Mouse (Mus musculus): Measurements from ENCODE around the gene Mical3. TPM values are rescaled to one million over a fixed set of nuclear protein-coding genes. Genes with fewer than 3 reads are reported as not detected.

Mical3 gene
- 63.6 and 64.3 TPM in 2 replicates for polyA plus RNA-seq (2012; rRNA removed)

DNA sequence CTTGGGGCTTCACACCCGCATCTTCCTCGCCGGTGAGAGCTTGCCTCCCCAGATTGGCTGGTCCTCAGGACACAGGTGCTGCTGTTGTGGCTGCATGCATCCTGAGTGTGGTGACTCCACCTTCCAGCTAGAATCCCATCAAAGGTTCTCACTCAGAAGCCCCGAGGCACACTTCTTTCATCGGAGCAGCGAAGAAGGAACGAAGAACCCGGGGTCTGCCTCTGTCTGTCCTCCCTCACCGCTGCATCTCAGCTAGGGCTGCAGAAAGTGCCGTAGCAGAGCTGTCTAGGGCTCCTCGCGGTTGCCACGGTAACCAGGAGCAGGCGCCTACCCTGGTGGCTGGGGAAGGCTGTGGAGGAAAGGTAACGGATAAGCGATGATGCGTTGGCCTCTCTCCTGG, at the start of gene Mical3:
Gene Mical3, minus strand, starts transcription at position 227 of the 400 bp plus-strand sequence.
- peak in 1 of 2 experiments; percentile 79 for DNase-seq (ENCODE audit: extremely low spot score in 1 of 2, low spot score in 1 of 2)

DNA sequence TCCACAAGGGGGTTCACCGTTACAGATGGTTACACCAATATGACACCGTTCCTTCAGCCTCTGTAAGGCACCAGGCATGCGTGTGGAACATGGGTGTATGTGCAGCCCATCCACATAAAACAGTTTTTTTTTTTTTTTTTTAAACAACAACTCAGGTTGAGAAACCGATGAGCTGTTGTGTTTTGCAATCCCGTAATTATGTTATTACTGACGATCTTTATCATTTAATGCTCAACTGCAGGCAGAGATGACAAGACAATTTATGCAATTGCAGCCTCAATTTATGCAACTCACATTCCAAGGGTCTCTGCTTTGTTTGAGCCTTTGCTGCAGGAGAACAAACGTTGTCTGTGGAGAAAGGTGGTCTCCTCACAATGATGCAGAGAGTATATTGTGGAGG, 49.0 kb upstream of the Mical3 start:
- DNase-seq (ENCODE audit: extremely low spot score in 1 of 2, low spot score in 1 of 2), result no peak

DNA sequence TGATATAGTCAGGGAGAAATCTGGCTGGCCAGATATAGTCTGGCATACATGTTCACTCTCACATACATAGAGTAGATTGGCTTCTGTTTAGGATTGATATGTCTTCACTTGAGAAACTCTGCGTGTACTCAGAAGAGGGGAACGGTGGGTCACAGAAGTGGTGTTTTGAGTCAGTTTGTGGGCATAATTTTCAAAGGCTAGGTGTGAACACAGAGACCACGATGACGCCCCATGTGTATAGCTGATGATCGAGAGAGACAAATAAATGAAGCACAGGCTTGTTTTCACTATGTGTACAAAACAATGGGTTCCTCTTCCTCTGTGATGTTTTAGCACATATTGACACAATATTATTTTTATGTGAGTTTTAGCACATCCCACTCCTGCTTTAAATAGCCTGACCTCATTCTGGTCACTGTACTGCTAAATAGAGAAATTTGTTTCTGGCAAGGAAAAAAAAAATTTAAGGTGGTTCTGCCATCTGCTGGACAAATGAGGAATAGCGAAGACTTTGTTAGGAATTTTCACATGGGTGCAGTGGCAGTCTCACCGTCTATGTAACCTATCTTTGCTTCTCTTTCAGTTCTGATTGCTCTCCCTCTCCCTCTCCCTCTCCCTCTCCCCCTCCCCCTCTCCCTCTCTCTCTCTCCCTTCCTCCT, 48.0 kb upstream of the Mical3 start:
- peak in 1 of 2 experiments; percentile 95 for DNase-seq (ENCODE audit: extremely low spot score in 1 of 2, low spot score in 1 of 2)

DNA sequence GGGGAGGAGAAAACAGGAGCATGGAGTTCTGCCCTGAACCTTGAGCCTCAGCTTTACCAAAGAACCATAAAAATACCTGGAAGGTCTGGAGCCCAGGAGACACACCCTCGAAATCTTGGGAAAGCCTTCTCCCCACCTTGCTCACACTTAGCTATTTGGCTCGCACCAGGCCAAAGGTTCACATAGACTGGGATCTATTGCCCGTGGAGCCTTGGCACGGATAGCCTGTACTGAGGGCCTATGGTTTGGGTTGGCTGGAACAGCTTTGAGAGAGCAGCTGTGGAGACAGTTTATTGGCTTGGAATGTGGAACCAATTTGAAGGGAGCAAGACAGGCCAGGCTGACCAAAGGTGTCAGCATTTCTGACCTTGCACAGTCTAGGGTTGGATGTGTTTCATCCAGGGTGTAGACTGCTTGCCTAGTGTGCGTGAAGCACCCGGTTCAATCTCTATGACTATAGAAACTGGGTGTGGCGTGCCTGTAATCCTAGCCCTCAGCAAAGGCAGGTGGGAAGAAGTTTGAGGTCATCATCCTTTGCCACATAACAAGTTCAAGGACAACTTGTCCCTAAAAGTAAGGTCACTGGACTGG, 46.4 kb upstream of the Mical3 start:
- DNase-seq (ENCODE audit: extremely low spot score in 1 of 2, low spot score in 1 of 2), result no peak

DNA sequence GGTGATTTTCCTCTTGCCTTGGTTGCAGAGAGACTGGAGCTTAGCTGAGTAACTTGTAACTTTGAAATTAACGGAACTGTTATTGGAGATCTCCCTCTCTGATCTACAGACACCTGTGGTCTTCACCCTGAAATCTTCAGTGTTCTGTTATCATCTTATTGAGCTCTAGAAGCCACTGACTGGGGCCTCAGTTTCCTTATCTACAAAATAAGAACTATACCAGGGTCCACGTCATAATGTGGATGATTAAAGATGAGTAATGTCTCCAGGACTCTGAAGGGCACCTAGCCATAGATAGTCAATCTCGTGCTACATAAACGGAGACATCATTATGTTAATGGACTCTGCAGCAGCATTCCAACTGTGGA, 45.9 kb upstream of the Mical3 start:
- DNase-seq (ENCODE audit: extremely low spot score in 1 of 2, low spot score in 1 of 2), result no peak

DNA sequence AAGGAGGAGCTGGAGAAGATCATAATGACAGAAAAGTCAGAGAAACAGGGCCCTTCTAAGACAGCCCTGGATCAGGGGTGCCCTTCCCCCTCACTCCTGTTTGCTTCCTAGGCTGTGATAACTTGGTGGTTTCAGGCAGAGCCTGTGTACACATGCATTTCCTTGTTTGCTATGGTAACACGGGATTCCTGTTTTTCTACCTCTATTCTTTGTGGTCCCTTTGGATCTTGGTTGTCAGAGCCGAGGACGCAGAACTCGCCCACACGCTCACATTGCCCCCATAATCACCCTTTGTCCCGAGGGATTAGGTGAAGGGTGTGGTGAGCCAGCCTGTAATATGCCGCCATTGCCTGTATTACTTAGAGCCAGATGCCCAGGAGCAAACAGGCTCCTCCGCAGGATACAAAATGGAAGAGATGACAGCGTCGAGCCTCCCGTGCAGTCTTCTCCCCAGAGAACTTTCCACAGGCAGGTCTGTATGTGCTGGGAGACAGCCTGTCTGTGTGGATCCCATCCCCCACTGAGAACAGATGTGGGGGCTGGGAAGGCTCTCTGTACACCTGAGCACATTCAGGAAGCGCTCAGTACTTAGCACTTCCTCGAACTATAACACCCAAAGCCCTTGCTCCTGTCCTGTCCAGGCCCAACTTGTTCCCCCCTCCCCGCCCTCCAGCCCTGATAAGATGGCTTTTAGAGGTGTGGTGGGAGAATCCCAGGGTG, 45.4 kb upstream of the Mical3 start:
- no peak for DNase-seq (ENCODE audit: extremely low spot score in 1 of 2, low spot score in 1 of 2)

DNA sequence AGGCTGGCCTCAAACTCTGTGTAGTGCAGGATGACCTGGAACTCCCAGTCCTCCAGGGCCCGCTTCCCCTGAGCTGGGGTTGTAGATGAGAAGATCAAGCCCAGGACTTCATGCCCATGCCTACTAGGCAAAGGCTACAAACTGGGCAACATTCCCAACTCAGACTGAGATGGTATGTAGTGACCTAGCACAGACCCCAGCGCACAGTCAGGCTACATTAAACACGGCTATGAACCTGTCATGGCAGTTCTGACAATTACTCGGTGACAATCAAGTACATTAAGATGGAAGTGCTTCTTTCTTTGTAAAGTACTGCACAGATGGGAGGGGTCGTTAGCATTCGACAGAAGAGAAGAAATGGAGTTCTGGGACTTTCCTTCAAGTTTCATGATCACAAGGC, 44.0 kb upstream of the Mical3 start:
- DNase-seq (ENCODE audit: extremely low spot score in 1 of 2, low spot score in 1 of 2), result no peak

DNA sequence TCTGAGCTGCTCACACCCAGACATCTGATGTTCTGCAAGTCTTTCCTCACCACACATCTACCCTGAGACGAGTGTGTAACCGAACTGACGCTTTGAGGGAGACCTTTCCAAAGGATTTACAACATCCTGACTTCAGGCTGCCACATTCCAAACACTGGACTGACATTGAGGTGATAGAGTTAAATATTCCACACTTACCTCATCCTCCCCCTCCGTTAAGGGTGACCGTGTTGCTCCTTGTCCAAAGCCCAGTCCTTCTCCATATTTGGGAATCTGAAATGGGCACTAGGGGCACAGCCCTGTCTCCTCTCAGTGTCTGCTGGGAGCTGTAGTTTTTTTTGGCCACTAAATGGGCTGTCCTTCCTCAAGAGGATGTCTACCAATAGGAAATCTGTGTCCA, 42.7 kb upstream of the Mical3 start:
- no peak for DNase-seq (ENCODE audit: extremely low spot score in 1 of 2, low spot score in 1 of 2)

DNA sequence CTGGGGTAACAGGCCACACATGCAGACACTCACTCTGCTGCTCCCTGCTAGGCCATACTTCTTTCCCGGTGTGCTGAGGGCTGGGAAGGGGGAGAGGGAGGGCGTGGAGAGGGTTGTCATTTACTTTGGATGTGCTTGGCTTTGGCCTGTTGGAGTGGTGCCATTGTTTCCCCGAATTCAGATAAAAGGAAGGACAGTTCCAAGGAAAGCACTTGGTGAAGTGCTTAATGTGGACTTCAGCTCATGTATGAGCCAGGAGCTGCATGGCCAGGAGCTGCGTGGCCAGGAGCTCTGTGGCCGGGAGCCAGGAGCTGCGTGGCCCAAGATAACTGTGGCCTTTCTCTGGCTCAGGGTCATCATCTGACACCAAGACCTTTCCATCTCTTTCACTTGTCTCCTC, 40.3 kb upstream of the Mical3 start:
- DNase-seq (ENCODE audit: extremely low spot score in 1 of 2, low spot score in 1 of 2), result no peak

DNA sequence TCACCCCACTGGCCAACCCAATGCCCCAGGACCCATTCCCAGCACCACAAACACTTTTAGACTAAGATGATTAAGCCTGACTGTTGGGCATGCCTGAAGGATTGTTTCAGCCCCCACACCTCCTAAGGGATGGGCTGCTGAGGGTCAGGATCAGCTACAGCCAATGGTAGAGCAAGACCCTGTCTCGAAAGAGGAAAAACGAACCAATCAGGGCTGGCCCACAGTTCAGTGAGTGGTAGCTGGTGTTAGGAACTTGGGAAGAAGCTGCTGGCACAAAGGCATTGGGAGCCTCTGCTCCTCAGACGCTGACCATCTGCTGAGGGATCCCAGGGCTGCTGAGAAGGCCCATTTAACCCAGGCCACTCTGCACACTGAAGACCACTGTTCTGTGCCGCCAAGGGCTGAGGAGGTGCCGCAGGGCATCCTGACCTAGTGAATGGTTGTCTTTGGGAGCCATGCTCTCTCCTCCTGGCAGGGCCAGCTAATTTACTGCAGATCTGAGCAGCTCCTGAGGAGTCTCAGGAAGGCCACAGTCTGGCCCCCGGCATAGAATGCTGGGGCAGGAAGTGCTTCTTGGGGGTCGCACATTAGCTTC, 36.7 kb upstream of the Mical3 start:
- DNase-seq (ENCODE audit: extremely low spot score in 1 of 2, low spot score in 1 of 2), result no peak

DNA sequence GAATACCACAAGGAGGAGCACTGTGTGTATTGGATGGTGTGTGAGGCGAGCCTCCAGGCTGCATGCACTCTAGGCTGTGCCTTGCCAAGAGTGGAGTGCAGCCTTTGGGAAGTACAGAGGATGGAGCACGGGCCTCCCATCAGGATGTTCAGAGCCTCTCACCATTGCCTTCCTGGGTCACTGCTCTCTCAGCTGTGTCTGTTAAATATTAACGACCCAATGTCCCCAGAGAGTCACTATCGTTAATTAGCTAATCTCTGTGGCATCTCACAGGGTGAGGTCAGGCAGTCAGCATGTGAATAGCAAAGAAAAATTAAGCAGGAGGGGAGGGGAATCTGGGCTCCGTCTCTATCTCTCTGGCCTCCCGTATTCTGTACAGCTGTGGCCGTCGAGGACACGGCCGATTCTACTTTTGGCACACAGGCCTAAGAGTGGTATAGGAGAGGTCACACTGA, 35.3 kb upstream of the Mical3 start:
- no peak for DNase-seq (ENCODE audit: extremely low spot score in 1 of 2, low spot score in 1 of 2)

DNA sequence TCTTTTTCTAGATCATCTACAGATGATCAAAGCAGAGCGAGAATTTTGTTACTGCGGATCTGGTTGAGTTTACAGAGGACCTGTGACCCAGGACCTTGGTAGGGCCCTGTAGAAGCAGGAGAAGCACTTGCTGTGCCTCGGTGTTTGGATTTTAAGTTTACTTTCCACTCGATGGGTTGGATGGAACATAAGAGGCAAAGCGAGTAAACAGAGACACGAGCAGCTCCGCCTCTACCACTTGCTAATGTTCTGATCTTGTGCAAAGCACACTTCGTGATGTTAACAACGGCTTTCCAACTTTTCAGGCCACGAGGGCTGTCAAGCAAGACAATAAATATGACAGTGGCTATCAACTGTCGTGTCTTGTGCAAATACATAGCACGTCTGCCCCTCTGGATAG, 31.8 kb upstream of the Mical3 start:
- DNase-seq (ENCODE audit: extremely low spot score in 1 of 2, low spot score in 1 of 2), result no peak

DNA sequence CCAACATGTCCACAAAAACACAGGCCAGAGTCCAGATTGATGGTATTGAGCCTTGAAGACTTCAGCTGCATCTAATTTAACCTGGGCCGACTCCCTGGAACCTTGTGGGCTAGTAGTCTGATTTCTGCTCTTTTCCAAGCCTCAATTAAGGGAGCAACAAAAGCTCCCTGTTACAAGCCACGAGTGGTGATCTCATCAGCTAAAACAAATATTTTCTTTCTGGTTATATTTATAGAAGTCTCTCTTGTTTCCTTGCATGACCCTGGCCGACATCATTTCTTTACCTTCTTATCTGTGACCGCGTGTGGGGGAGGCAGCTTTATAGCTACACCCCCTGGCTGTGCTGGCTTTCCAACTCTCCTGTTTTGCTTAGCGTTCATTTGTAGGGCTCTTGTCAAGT, 29.3 kb upstream of the Mical3 start:
- no peak for DNase-seq (ENCODE audit: extremely low spot score in 1 of 2, low spot score in 1 of 2)

DNA sequence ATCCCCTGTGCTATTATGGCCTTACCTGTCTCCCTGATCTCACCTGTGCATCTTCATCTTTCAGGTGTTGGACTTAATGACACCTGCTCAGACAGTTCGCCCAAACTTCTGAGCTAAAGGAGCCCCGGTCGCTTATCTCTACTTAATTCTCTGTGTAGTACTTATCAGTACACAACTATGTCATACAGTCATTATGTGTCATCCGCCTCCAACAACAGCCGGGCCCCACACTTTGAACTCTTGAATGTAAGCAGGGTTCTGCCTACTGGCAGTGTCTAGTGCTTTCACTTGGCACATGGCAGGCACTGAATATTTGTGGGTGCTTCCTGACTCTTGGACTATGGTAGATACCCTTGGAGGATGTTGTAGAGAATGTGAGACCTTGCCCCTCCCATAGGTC, 28.8 kb upstream of the Mical3 start:
- DNase-seq (ENCODE audit: extremely low spot score in 1 of 2, low spot score in 1 of 2), result no peak

DNA sequence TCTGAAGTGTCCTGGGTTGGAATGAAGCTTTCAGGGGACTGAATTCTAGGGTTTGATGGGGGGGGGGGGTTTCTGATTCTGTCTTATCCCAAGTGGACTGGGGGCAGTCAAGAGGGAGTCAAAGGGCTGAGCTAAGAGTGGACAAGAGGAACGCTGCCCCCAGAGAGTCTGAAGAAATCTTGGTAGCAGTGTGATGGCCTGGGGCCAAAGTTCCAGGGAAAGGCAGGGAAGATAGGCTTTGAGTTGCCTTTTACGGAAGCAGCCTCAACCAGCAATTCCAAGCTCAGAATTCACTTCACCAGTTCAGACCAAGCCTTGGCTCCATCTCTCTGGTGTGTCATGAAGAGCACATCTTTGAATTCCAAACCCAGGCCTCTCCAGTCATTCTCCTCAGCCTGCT, 25.2 kb upstream of the Mical3 start:
- DNase-seq (ENCODE audit: extremely low spot score in 1 of 2, low spot score in 1 of 2), result no peak

DNA sequence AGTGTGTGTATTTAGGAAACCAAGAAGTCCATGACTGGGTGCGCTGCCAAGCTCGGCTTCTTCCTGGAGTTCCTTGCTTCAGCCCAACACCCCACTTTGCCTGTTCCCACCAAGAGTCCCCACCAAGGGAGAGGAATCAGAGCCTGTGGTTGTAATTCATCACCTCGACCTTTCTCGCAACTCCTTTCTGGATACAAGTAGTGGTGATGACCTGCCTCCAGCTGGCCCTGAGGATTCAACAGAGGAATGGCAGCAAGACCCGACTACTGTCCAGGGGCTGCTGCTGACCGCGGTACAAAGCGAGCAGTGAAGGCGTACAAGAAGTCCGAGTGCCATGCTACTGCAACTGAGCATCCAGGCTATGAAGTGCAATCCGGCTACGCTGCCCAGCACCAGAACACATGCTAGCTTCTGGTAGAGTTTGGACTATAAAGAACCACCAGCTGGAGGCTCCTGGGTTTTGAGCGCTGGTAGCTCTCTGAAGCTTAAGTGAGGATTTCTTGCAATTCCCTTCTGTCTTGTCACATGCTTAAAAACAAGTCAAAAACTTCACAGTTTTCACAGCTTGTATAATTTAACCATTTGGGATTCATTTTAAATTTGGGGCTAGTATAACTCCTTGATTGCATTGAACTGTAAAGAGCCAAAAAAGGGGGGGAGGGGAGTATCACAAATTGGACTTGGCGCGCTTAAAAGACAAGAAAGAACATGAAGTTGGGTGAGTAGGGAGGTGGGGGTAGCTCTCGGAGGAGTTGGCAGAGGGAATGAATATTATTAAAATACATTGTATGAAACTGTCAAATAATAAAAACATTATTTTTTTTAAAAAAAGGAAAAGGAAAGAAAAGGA, 23.9 kb upstream of the Mical3 start:
- peak; percentile 29 to 48 for DNase-seq (ENCODE audit: extremely low spot score in 1 of 2, low spot score in 1 of 2)

DNA sequence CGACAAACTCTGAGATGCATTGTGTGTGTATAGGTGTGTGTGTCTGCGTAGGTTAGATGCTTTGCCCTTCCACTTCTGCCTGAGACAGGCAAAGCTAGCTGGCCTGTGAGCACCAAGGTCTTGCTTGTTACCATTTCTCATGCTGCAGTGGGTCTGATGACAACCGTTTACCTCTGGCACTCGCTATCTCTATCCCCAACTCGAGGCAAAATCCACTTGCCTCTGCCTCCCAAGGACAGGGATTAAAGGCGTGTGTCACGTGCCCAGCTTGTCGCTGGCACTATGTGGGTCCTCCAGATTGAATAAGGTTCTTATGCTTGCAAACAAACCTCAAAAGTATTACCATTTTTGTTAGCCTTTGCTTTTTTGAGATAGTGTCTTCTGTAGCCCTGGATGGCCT, 22.4 kb upstream of the Mical3 start:
- no peak for DNase-seq (ENCODE audit: extremely low spot score in 1 of 2, low spot score in 1 of 2)

DNA sequence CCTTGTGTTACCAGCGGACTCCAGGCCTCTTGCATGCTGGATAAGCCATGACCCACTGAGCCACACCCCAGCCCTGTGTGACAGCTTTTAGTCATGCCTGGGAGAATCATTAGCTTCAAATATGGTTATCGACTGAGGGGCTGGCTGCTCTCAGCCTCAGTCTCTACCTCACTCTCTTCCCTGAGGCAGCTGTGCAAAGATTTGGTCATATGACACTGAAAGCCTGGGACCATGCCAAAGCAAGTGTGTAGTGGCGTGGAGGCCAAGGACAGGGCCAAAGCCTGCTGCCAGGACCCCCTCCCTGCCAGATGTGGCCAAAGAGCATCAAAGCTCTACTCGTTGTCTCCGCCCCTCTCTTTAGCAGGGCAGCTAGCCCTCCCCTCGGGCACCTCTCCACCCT, 20.9 kb upstream of the Mical3 start:
- DNase-seq (ENCODE audit: extremely low spot score in 1 of 2, low spot score in 1 of 2), result no peak

DNA sequence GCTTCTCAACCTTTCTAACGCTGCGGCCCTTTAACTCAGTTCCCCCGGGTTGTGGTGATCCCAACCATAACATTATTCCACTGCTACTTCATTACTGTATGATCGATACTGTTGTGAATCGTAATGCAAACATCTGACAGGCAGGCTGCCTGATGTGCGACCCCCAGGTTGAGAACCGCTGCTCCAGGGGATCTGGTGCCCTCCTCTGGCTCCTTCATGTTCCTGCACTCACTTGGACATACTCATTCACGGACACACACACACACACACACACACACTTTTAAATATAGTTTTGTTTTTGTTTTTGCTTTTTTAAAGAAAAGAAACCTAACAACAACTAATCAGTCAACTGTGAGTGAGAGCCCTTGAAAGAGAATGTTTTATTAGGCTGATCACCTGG, 19.3 kb upstream of the Mical3 start:
- DNase-seq (ENCODE audit: extremely low spot score in 1 of 2, low spot score in 1 of 2), result no peak

DNA sequence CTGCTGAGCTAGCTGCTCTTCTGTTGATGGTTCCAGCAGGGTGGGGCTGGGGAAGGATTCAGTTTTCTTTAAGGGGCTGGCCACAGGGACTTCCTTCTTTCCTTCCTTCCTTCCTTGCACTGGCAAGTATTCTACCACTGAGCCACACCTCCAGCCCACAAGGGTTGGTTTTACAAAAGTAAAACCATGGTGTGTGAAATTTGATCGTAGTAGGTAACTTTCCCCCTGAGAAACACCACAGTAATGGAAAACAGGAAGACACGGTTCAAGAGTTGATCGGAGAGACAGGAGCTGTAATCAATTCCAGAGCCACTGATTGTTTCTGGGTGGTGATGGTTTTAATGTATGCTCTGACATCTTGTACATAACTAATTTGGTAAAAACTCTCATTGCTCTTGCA, 18.6 kb upstream of the Mical3 start:
- no peak for DNase-seq (ENCODE audit: extremely low spot score in 1 of 2, low spot score in 1 of 2)

DNA sequence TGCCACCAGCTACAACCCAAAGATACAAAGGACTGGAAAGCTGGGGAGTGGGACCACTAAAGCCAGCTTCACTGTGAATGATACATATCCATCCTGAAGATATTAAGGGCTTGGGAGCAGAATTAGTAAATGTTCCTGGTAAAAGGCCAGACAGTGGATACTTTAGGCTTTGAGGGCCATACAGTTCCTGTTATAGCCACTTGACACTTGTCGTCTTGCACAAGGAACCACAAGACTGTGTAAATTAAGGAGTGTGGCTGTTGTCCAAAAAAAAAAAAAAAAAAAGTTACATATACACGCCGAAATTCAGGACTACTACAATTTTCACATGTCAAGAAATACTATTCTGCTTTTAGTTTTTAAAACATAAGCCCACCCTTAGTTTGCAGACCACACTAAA, 17.6 kb upstream of the Mical3 start:
- no peak for DNase-seq (ENCODE audit: extremely low spot score in 1 of 2, low spot score in 1 of 2)

Measured in frontal cortex, adult 2 months (tissue).